Mouse (Mus musculus) CH12.LX (cell line): ENCODE results near the gene Cth. TPM values are rescaled to one million over a fixed set of nuclear protein-coding genes. Genes with fewer than 3 reads are reported as not detected.

Experiments used
- DNase-seq: peaks from one replicate; pipeline ENCODE4 v3.0.0-alpha.2; 2013; ENCODE audit errors: extremely low read depth
- H3K27ac ChIP-seq: 2 replicates; pipeline ENCODE4 v1.5.1; 2012; ENCODE audit warnings: low read depth, mild to moderate bottlenecking, control low read depth, moderate library complexity; ENCODE audit not compliant: insufficient read depth
- H3K27me3 ChIP-seq: replicated peaks from 2 replicates; pipeline ENCODE3; 2012; ENCODE audit warnings: inconsistent platforms
- H3K36me3 ChIP-seq, 2 experiments: replicated peaks in 1 of 2; 2 replicates each; pipeline versions ENCODE3 to v1.6.1; 2012; ENCODE audit warnings: inconsistent platforms in 1 of 2, low read length in 1 of 2, mild to moderate bottlenecking in 1 of 2, mixed read lengths in 1 of 2, moderate library complexity in 1 of 2; ENCODE audit not compliant: control insufficient read depth in 1 of 2, insufficient read depth in 1 of 2
- H3K4me1 ChIP-seq, 2 experiments: 2 replicates each; pipeline ENCODE4 v1.6.1; 2012; ENCODE audit warnings: inconsistent platforms in 1 of 2, moderate library complexity in 1 of 2; ENCODE audit not compliant: insufficient read depth in 2 of 2, control insufficient read depth in 1 of 2
- H3K4me2 ChIP-seq: 2 replicates; pipeline ENCODE4 v1.6.1; 2012; ENCODE audit warnings: low read depth, mild to moderate bottlenecking, control low read depth; ENCODE audit not compliant: poor library complexity, insufficient read depth, severe bottlenecking
- H3K4me3 ChIP-seq, 3 experiments: fragments of 150-350 bp in 1 of 3; sonication (generic) in 1 of 3; replicated peaks in 1 of 3; 2 replicates each; pipeline versions ENCODE3 to v1.5.1; 2011 to 2012; ENCODE audit warnings: low read depth in 2 of 3, low read length in 2 of 3, mild to moderate bottlenecking in 2 of 3, moderate library complexity in 2 of 3, control low read depth in 1 of 3, improper control_type of control experiment in 1 of 3, inconsistent platforms in 1 of 3, mixed read lengths in 1 of 3; ENCODE audit not compliant: poor library complexity in 1 of 3
- H3K79me2 ChIP-seq: replicated peaks from 2 replicates; pipeline ENCODE4 v1.6.1; 2012; ENCODE audit warnings: mild to moderate bottlenecking, moderate library complexity; ENCODE audit not compliant: control insufficient read depth, poor library complexity, insufficient read depth, severe bottlenecking; ENCODE audit errors: extremely low read depth
- H3K9ac ChIP-seq: 2 replicates; pipeline ENCODE4 v1.6.1; 2012; ENCODE audit warnings: low read depth, mild to moderate bottlenecking, control low read depth, moderate library complexity; ENCODE audit not compliant: insufficient read depth
- H3K9me3 ChIP-seq: replicated peaks from 2 replicates; pipeline ENCODE3; 2012; ENCODE audit warnings: low read length, inconsistent platforms, mixed read lengths
- BHLHE40 ChIP-seq: IDR thresholded peaks from 2 replicates; pipeline ENCODE4 v1.6.1; 2011; ENCODE audit warnings: mild to moderate bottlenecking, low read depth, low read length, improper control_type of control experiment
- CHD1 ChIP-seq: IDR thresholded peaks from 2 replicates; pipeline ENCODE4 v1.6.1; 2012; ENCODE audit warnings: low read depth, low read length, improper control_type of control experiment, inconsistent platforms
- CTCF ChIP-seq, 2 experiments: IDR thresholded peaks in 1 of 2; conservative IDR thresholded peaks in 1 of 2; 2 replicates each; pipeline ENCODE4 v1.5.1; 2011 to 2012; ENCODE audit warnings: low read depth in 2 of 2, low read length in 2 of 2, improper control_type of control experiment in 1 of 2, inconsistent platforms in 1 of 2, mild to moderate bottlenecking in 1 of 2, moderate library complexity in 1 of 2
- E2F4 ChIP-seq: IDR thresholded peaks from 2 replicates; pipeline ENCODE4 v1.6.1; 2011; ENCODE audit warnings: low read depth, low read length, improper control_type of control experiment; ENCODE audit not compliant: insufficient replicate concordance
- EP300 ChIP-seq: IDR thresholded peaks from 2 replicates; pipeline ENCODE4 v1.6.1; 2011; ENCODE audit warnings: low read length, improper control_type of control experiment
- ETS1 ChIP-seq: conservative IDR thresholded peaks from 2 replicates; pipeline ENCODE4 v1.6.1; 2012; ENCODE audit warnings: low read depth, mild to moderate bottlenecking, inconsistent platforms, low read length, improper control_type of control experiment, moderate library complexity
- HCFC1 ChIP-seq: IDR thresholded peaks from 2 replicates; pipeline ENCODE4 v1.6.1; 2012; ENCODE audit warnings: low read depth, mild to moderate bottlenecking, inconsistent platforms, low read length, improper control_type of control experiment
- IRF4 ChIP-seq: IDR thresholded peaks from 2 replicates; pipeline ENCODE4 v1.6.1; 2014; ENCODE audit warnings: low read depth, mild to moderate bottlenecking, inconsistent platforms, low read length, improper control_type of control experiment
- JUND ChIP-seq: conservative IDR thresholded peaks from 2 replicates; pipeline ENCODE4 v1.6.1; 2011; ENCODE audit warnings: low read depth, low read length, improper control_type of control experiment
- KAT2A ChIP-seq: IDR thresholded peaks from 2 replicates; pipeline ENCODE4 v1.6.1; 2012; ENCODE audit warnings: low read length, improper control_type of control experiment, inconsistent platforms; ENCODE audit not compliant: insufficient replicate concordance
- MAZ ChIP-seq: IDR thresholded peaks from 2 replicates; pipeline ENCODE4 v1.6.1; 2012; ENCODE audit warnings: low read depth, mild to moderate bottlenecking, inconsistent platforms, low read length, improper control_type of control experiment, moderate library complexity
- MEF2A ChIP-seq: IDR thresholded peaks from 2 replicates; pipeline ENCODE4 v1.6.1; 2014; ENCODE audit warnings: low read depth, mild to moderate bottlenecking, inconsistent platforms, low read length, improper control_type of control experiment, borderline replicate concordance
- MXI1 ChIP-seq: IDR thresholded peaks from 2 replicates; pipeline ENCODE4 v1.6.1; 2011; ENCODE audit warnings: mild to moderate bottlenecking, low read depth, low read length, improper control_type of control experiment
- NELFE ChIP-seq: IDR thresholded peaks from 2 replicates; pipeline ENCODE4 v1.6.1; 2011; ENCODE audit warnings: low read depth, low read length, improper control_type of control experiment
- NRF1 ChIP-seq: IDR thresholded peaks from 2 replicates; pipeline ENCODE4 v1.6.1; 2014; ENCODE audit warnings: low read depth, mild to moderate bottlenecking, inconsistent platforms, low read length, improper control_type of control experiment, moderate library complexity
- PAX5 ChIP-seq: IDR thresholded peaks from 2 replicates; pipeline ENCODE4 v1.6.1; 2012; ENCODE audit warnings: low read length, inconsistent platforms, mixed read lengths
- POLR2A ChIP-seq: IDR thresholded peaks from 2 replicates; pipeline ENCODE4 v1.6.1; 2011; ENCODE audit warnings: low read depth, mild to moderate bottlenecking, improper control_type of control experiment, low read length
- POLR2AphosphoS2 ChIP-seq: IDR thresholded peaks from 2 replicates; pipeline ENCODE4 v1.6.1; 2011; ENCODE audit warnings: low read depth, low read length, improper control_type of control experiment
- RAD21 ChIP-seq: IDR thresholded peaks from 2 replicates; pipeline ENCODE4 v1.6.1; 2011; ENCODE audit warnings: low read depth, mild to moderate bottlenecking, low read length, improper control_type of control experiment, moderate library complexity
- RCOR1 ChIP-seq: conservative IDR thresholded peaks from 2 replicates; pipeline ENCODE4 v1.6.1; 2012; ENCODE audit warnings: low read depth, mild to moderate bottlenecking, inconsistent platforms, low read length, improper control_type of control experiment
- SIN3A ChIP-seq: IDR thresholded peaks from 2 replicates; pipeline ENCODE4 v1.6.1; 2012; ENCODE audit warnings: low read length, improper control_type of control experiment, inconsistent platforms
- SMC3 ChIP-seq: IDR thresholded peaks from 2 replicates; pipeline ENCODE4 v1.6.1; 2011; ENCODE audit warnings: low read depth, low read length, improper control_type of control experiment
- TBP ChIP-seq: conservative IDR thresholded peaks from 2 replicates; pipeline ENCODE4 v1.6.1; 2011; ENCODE audit warnings: low read depth, low read length, improper control_type of control experiment
- TCF12 ChIP-seq: IDR thresholded peaks from 2 replicates; pipeline ENCODE4 v1.6.1; 2014; ENCODE audit warnings: low read depth, mild to moderate bottlenecking, inconsistent platforms, low read length, improper control_type of control experiment
- USF1 ChIP-seq: IDR thresholded peaks from 2 replicates; pipeline ENCODE4 v1.6.1; 2014; ENCODE audit warnings: low read depth, mild to moderate bottlenecking, inconsistent platforms, low read length, improper control_type of control experiment
- ZC3H11A ChIP-seq: IDR thresholded peaks from 2 replicates; pipeline ENCODE4 v1.6.1; 2012; ENCODE audit warnings: low read depth, mild to moderate bottlenecking, inconsistent platforms, low read length, improper control_type of control experiment
- ZKSCAN1 ChIP-seq: IDR thresholded peaks from 2 replicates; pipeline ENCODE4 v1.6.1; 2012; ENCODE audit warnings: low read depth, inconsistent platforms, low read length, improper control_type of control experiment, borderline replicate concordance
- ZMIZ1 ChIP-seq: IDR thresholded peaks from 2 replicates; pipeline ENCODE4 v1.6.1; 2012; ENCODE audit warnings: low read depth, mild to moderate bottlenecking, inconsistent platforms, low read length, improper control_type of control experiment
- ZNF384 ChIP-seq: IDR thresholded peaks from 2 replicates; pipeline ENCODE4 v1.6.1; 2012; ENCODE audit warnings: low read depth, low read length, improper control_type of control experiment, inconsistent platforms
- dilution Hi-C: fragments of 300-500 bp; cut with MboI; formaldehyde crosslinking; loops from 2 replicates; pipeline ENCODE4 v1.14.3; 2020; ENCODE audit warnings: low sequenced_read_pairs; ENCODE audit not compliant: extremely low pct_unique_long_range_greater_than_20kb, extremely low pct_ligation_motif_present
- in situ Hi-C: fragments of 300-500 bp; cut with MboI; formaldehyde crosslinking; loops from 3 replicates; pipeline ENCODE4 v1.14.3; 2019; ENCODE audit warnings: low sequenced_read_pairs, low pct_ligation_motif_present, low pct_unique_long_range_greater_than_20kb, mixed read lengths
- polyA plus RNA-seq: library from polyadenylated mRNA; unstranded; fragments of >175 nt; gene quantifications from 2 replicates; pipeline ENCODE4 v1.2.1, GENCODE M21; 2012; ENCODE audit warnings: low read depth; ENCODE audit not compliant: insufficient read length
- total RNA-seq, 2 experiments: library from RNA; depleted of rRNA; stranded (reverse); fragments of 300-350 nt in 1 of 2; fragments of >200 nt in 1 of 2; gene quantifications; 2 replicates each; pipeline ENCODE4 v1.2.3; 2012 to 2014

Gene Cth
- total and polyA plus RNA-seq, 3 experiments, result 187 to 637 (median 370) TPM

DNA sequence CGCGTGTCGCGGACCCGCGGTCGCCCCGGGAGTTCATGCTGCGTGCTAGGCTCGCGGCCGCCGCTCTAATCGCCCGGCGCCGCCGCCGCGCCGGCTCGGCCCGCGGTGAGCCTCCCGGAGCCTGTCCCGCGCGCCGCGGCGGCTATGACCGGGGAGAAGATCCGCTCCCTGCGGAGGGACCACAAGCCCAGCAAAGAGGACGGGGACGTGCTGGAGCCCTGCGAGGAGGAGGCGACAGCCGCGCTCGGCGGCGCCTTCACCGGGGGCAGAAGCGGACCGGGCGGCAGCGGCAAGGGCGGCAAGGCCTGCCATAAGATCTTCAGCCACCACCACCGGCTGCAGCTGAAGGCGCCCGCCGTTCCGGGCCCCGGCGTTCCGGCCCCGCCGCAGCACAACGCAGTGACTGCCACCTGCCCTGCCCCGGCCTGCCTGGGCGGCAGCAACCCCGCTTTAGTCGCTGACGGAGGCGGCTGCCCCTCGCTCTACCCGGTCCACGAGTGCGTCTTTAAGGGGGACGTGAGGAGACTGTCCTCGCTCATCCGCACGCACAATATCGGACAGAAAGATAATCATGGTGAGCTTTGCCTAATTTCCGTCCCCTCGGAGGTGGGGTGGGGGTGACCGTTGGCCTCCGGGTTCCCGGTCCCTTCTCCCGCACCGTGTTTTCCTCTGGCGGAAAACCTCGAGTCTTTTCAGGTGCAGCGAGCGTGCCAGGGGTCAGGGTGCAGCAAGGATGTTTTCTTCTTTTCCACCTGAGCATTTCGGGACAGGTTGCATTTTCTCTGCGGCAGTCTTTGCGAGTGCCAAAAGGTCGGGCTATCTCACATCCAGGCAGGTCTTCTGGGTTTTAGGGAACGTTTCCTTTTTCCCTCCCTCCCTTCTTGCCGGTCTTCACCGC, 22.8 kb upstream of the Cth start:
- H3K4me2 ChIP-seq, result peak overlapping the region; percentile 83
- peak overlapping the region; percentile 85 for H3K9ac ChIP-seq
- in situ Hi-C loops, result loop anchor here (25.0 kb wide), 1 partner anchor 315 kb away; no protein-coding TSS in a partner anchor
- peak overlapping the region; percentile 80 for H3K27ac ChIP-seq
- peak; percentile 31 for DNase-seq
- peaks cover 0 to 22% of the 10 kb centered on the region in 2 experiments for H3K36me3 ChIP-seq
- peak overlapping the region; percentile 77 to 97 (median 82) for H3K4me3 ChIP-seq
- H3K9me3 ChIP-seq, result no peaks in the 10 kb centered on the region
- H3K79me2 ChIP-seq, result peaks cover 52% of the 10 kb centered on the region
- H3K4me1 ChIP-seq, result peaks cover 2 to 37% of the 10 kb centered on the region in 2 experiments; a peak in 3 of 4 replicates
- TF ChIP-seq ETS1, result no peak
- 0 out of 2 replicates have a peak, but pooled peaks have one; percentile 16 for TF ChIP-seq CHD1
- TF ChIP-seq, all 38 proteins: peak for 1
- dilution Hi-C loops, result no loop called here
- H3K27me3 ChIP-seq, result peaks cover 2% of the 10 kb centered on the region

- peak within 1 kb of the TSS; percentile 80 for H3K27ac ChIP-seq
- peak within 1 kb of the TSS; percentile 83 for H3K4me2 ChIP-seq
- peak within 1 kb of the TSS; percentile 77 to 97 (median 82) for H3K4me3 ChIP-seq
- peaks cover 0 to 15% of the 10 kb centered on the region in 2 experiments for H3K36me3 ChIP-seq
- H3K9ac ChIP-seq, result peak within 1 kb of the TSS; percentile 85
- peak; percentile 98 for DNase-seq
- H3K4me1 ChIP-seq, result peaks cover 2 to 34% of the 10 kb centered on the region in 2 experiments; a peak in 3 of 4 replicates
- H3K9me3 ChIP-seq, result no peaks in the 10 kb centered on the region
- peaks cover 45% of the 10 kb centered on the region for H3K79me2 ChIP-seq
- H3K27me3 ChIP-seq, result peaks cover 3% of the 10 kb centered on the region
- in situ Hi-C loops, result loop anchor here (25.0 kb wide), 1 partner anchor 315 kb away; no protein-coding TSS in a partner anchor
- dilution Hi-C loops, result no loop called here
- TF ChIP-seq E2F4 (peak; percentile 80; the same call in 1 of the 2 replicates), JUND (peak; percentile 87), ZMIZ1 (peak; percentile 93), SIN3A (peak; percentile 87), EP300 (no peak), NRF1 (peak; percentile 68), TBP (peak; percentile 87), PAX5 (no peak), MAZ (peak; percentile 93), POLR2AphosphoS2 (no peak; the same call in 1 of the 2 replicates), MEF2A (peak; percentile 93), RAD21 (no peak), ZNF384 (peak; percentile 65), TCF12 (peak; percentile 99), ETS1 (peak; percentile 56), ZKSCAN1 (peak; percentile 45; the same call in 1 of the 2 replicates), HCFC1 (peak; percentile 95), POLR2A (peak; percentile 96), ZC3H11A (peak; percentile 12; the same call in 1 of the 2 replicates), CTCF (conservative IDR thresholded peaks at IDR 0.05 in 1 of 2, IDR thresholded peaks at IDR 0.05 in 1 of 2; ENCODE audit: low read depth in 2 of 2, low read length in 2 of 2) (no peak), IRF4 (peak; percentile 89), SMC3 (peak; percentile 22; the same call in 1 of the 2 replicates), KAT2A (peak; percentile 95; the same call in 1 of the 2 replicates), USF1 (no peak; the same call in 1 of the 2 replicates), BHLHE40 (peak; percentile 55), MXI1 (peak; percentile 87), CHD1 (peak; percentile 27; the same call in 1 of the 2 replicates), RCOR1 (peak; percentile 95), NELFE (peak; percentile 87)
These were observed 22.0 kb upstream of the Cth start, which contains the start of gene Ankrd13c for GRCm38 (mm10) chr3:157946843-157947358. Ankrd13c (plus strand) TSS chr3:157947239.
